Mouse (Mus musculus) central nervous system, embryonic 14 days (tissue): Measurements from ENCODE around the gene 1700049E17Rik1. TPM values are rescaled to one million over a fixed set of nuclear protein-coding genes. Genes with fewer than 3 reads are reported as not detected.

Source experiments
- polyA plus RNA-seq: library from polyadenylated mRNA; depleted of rRNA; stranded (reverse); fragments of >200 nt; gene quantifications from 2 replicates; pipeline ENCODE4 v1.2.3, GENCODE M21; 2012; rRNA removed

The 1700049E17Rik1 gene
- polyA plus RNA-seq = not detected in 2 replicates

GRCm38 (mm10) chr14:41924649-41925048 lies at the start of gene 1700049E17Rik1:
Gene 1700049E17Rik1, plus strand, starts transcription at chr14:41924949.

GRCm38 (mm10) chr14:41907190-41907589 lies 17.6 kb upstream of the 1700049E17Rik1 start, which contains the start of gene Gm7980:
Gene Gm7980, minus strand, starts transcription at chr14:41907290.

DNA sequence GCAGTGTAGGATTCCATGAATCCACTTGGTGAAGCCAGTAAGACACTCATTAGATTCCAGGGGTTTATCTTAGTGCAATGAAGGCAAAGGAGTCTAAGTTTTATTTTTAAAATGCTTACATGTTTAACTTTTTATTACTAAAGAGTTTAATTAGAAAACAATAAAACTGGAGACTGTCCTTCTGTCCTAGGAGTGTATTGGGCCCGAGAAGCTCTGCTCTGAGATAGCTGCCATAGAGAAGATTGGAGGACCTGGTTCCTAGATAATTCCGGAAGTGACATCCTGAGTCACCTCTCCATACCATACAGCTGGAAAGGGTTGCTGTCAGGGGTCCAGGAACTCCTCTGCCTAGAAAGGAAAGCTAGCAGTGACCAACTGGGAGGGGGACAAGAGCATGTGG lies 18.9 kb downstream of the 1700049E17Rik1 start, which contains the start of gene 1700024B05Rik:
TSS of gene 1700024B05Rik (plus strand) at position 301 of the 400 bp plus-strand sequence.

GRCm38 (mm10) chr14:41967827-41968226 lies 43.1 kb downstream of the 1700049E17Rik1 start, which contains the start of gene Gm6401:
Gene Gm6401, minus strand, starts transcription at chr14:41967927.

Other genes with a start within 250 kb of the 1700049E17Rik1 start
- not detected in 2 replicates for gene Gm8068, start 223.1 kb upstream of the 1700049E17Rik1 start, polyA plus RNA-seq
- gene Gm7929, start 174.3 kb upstream of the 1700049E17Rik1 start, polyA plus RNA-seq = not detected in 2 replicates
- gene Gm47189, start 152.5 kb upstream of the 1700049E17Rik1 start, polyA plus RNA-seq = not detected in 2 replicates
- gene Gm7980, start 17.7 kb upstream of the 1700049E17Rik1 start, polyA plus RNA-seq = not detected in 2 replicates
- gene 1700024B05Rik, start 19.0 kb downstream of the 1700049E17Rik1 start, polyA plus RNA-seq = not detected in 2 replicates
- not detected in 2 replicates for gene Gm6401, start 43.0 kb downstream of the 1700049E17Rik1 start, polyA plus RNA-seq
- not detected in 2 replicates for gene Gm3543, start 58.4 kb downstream of the 1700049E17Rik1 start, polyA plus RNA-seq
- not detected in 2 replicates for gene Gm7951, start 192.4 kb downstream of the 1700049E17Rik1 start, polyA plus RNA-seq
- gene Gm17027, start 237.7 kb downstream of the 1700049E17Rik1 start, polyA plus RNA-seq = not detected in 2 replicates